Mouse (Mus musculus) thymus, postnatal 14 days (tissue): Measurements from ENCODE around the gene Tbr1.
A peak's percentile ranks its signal among the peaks of the same experiment; 100 is the strongest.

Source experiments
- DNase-seq: peaks from one replicate; pipeline ENCODE4 v3.0.0; 2021

Gene Tbr1

DNA sequence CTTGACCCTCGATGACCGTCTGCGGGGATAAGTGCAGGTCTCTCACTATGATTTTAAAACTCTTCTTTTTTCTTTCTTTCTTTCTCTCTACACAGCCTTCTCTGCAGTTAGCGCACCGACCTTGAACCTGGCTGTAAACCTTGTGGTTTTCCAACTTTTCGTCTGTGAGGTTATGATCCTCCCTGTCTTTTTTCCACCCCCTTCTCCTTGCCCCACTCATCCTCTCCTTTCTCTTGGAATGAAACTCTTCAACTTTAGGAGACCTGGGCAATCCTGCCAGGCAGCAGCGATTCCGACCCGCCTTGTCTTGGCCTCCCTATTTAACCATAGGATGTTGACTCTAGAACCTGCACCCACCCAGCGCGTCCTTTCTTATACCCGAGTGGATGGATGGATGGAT, 9.8 kb downstream of the Tbr1 start:
- DNase-seq, result no peak

GRCm38 (mm10) chr2:61813106-61813505, 10.4 kb downstream of the Tbr1 start:
- no peak for DNase-seq

DNA sequence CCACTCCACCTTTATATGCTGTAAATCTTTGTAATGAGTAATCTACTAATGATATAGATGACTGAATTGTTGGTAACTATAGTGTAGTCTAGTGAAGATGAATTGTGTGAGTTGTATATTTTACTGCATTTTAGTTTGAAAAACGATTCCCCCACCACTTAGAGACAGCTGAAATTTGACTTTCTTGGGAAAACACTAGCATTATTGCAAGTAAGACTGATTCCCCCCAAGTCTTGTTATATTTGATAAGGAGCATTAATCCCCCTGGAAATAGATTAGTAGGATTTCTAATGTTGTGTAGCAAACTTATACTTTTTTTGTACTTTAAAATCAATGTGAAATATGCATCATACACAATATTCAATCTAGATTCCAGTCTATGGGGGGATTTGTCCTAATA, 10.8 kb downstream of the Tbr1 start:
- no peak for DNase-seq

DNA sequence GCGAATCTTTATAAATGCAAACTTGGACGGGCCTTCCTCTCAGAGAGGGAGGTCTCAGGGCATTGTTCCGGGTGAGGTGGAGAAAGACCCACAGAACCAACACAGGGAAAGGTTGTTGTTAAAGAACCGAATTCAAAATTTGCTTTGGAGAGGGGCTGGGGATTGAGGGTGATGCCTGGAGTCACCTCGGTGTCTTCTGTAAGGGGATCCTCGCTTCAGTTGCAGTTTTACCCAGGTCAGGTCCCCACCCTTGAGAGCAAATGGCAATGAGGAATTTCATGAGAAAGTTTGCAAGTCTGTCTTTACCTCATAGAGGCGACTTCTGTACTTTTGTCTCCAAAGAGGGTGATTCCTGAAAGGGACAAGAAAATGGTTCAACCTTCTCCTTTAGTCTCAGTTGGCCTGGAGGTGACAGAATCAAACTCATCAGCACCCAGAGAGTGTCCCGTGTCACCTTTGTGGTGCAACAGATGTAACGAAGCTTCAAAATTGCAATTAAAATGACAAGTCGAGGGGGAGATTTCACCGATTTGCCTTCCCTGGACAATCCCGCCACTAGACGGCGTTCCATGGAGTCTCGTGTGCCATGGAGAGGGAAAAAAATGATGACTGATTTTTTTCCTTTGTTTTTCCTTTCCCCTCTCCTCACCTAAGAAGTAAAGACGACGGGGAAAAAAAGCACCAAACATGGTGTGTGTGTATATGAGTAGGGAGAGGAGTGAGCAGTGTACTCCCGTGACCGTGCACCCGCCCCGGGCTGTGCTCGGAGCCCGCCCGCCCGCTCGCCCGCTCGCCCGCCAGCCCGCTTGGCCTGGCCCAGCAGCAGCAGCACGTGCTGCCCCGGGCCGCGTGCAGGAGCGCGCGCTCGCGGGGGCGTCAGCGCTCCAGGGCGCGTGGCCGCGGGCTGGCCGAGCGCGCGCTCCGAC, 12.1 kb downstream of the Tbr1 start:
- peak; percentile 15 for DNase-seq

DNA sequence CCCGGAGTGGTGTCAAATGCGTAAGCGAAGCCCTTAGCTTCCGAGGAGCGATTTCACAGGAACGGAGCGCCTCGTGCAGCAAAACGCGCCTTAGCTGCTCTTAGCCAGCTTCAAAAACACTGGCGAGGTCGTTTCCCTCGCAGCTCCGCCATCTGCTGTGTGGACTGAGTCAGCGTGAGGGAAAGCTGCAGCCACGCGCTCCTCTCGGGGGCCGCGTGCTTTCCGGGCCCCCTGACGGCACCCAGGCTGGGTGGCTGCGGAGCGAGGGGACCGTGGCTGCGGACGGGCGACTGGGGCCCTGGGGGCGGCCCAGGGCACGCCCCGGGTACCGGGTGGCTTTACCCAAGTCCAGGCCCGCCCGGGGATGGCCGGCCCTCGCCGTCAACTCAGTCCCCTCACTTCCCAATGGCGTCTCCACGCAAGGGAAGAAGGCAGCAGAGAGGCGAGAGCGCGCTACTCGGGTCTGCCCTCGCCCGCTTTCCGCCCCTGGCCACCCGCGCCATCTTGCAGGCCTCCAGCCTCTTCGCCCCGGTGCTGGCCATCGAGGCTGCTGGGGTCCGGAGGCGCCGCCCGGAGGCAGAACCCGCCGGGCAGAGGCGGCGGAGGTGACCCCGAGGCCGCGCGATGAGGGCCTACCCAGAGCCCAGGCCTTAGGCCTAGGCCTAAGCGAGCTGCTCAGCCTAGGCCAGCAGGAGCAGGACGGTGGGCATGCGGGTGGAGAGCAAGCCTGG, 13.0 kb downstream of the Tbr1 start:
- DNase-seq, result no peak

DNA sequence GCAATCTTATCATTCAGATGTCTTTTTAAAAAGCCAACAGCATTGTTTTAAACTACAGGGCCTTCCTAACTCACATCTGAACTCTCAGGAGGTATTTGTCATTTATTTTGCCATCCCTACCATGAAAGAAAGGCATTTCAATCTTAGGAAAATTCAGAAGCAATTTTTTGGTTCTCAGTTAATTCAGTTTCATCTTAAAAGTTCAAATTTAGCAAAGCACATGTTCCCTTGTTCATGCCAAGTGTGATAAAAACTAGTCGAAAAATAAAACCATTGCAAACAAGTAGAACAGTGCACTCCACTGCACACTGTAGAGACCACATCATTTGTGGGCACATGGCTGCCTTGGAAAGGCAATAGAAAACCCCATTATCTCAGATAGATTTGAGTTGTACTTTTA, 15.5 kb downstream of the Tbr1 start:
- DNase-seq, result no peak

DNA sequence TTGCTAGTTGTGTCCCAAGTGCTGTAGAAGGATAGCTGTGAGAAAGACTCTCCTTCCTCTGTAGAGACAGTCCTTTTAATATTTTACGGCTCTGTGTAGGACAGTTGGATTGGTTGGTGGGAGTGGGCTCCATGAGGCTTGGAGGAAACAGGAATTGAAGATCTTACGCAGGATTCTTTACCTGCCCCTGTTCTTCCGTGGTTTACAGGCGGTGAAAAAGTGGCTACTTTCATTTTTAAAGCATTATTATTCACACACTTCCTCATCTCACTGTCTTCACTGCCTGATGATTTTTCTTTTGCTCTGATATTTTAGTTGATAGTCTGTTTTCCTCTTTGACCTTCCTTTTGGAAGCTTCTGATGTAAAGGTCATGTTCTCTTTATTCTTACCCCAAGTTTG, 17.5 kb downstream of the Tbr1 start:
- no peak for DNase-seq

DNA sequence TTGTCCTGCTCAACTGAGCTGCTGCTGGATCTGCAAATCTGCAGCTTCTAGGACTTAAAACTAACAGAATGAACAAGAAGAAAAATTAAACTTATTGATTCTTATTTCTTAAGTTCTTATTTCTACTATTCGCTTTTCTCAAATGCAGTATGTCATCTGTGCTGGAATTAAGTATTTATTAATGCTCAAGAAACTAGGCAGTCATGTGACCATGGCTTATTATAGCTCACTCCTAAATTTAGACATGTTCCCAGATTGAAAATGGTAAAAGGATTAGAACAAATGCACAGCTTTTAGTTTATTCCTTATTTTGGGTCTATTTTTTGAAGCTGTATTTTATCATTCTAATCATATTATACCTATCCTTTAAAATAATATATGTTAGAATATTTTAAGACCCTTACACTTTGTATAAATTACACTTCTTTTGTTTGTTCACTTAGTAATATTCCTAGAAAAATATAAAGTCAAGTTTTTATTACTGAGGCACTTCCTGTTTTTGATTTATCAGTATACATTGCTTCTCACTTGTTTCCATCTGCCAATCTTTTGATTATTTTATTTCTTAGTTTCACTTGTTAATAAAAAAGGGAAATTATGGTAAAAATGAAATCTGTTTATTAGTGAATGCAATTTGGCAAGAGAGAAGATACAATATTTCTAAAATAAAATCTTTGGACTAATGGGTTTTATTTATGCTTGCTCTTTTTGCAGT, 20.9 kb downstream of the Tbr1 start:
- DNase-seq, result no peak

DNA sequence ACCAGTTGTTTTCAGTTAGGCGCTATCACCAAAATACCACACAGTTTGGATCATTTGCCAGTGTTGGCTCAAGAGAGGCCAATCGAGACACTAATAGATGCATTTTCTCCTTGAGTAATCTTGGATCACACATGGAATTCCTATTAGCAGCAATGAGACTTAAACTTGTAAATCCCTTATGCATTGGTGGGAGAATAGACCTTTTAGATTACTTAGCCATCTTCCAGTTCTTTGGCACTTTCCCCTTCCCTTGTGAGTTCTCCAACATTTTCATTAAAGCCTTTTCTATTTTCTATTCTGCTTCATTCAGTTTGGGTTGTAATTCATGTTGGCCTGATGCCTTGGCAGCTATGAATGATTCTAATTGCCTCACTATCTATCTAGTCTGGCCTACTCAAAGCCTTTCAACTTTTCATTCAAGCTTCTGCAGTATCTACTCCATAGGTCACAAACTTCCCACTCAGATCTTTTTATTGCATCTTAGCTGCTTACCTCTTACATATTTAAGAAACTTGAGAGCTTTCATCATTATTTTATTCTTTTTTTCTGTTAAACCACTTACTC, 34.6 kb downstream of the Tbr1 start:
- no peak for DNase-seq
